8 mouse cellular contexts compared by ENCODE assay signal in the genomic region with DNA sequence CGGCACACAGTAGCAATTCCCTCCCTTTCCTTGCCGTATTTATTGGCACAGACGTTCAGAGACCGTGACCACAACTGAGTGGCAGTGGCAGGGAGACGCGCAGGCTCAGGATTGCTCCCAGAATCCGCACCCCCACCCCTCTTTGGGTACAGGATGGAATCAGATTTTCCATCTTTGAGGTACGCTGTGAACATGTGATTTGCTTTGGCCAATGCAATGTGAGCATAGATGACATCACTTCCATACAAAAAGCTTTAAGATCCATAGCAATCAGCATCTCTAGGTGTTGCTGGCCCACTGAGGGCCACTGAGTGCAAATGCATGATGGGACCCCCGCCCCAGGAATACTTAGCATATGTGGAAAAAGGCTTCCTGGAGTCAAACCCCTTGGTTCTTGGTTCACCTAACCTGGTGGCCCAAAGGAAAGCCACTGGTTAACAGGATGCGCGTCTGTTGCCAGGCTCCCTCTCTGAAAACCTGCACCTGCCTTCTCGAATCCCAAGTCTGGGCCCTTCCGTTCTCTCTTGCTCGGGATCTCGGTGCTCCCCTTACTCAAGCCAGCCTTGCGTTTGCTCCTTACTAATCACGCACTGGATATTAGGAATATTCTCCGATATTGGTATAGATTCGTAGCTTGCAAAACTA. TPM values are rescaled to one million over a fixed set of nuclear protein-coding genes. Genes with fewer than 3 reads are reported as not detected.
A peak's percentile ranks its signal among the peaks of the same experiment; 100 is the strongest.
DNase-seq lines count a peak whose midpoint lies in the region; ATAC-seq lines count a peak whose summit lies in the region.

No protein-coding gene starts in this region.

- no peaks in the 10 kb centered on the region for H3K9me3 ChIP-seq in midbrain, embryonic 10.5 days (replicated peaks)

- H3K27ac ChIP-seq in midbrain, embryonic 10.5 days (replicated peaks) = peak overlapping the region; percentile 91

- peak overlapping the region; percentile 66 for H3K4me3 ChIP-seq in midbrain, embryonic 10.5 days

- WGBS in midbrain, embryonic 10.5 days = 29% methylated on average over 19 of the region's 19 CpGs

- peaks cover 10% of the 10 kb centered on the region for H3K4me1 ChIP-seq in midbrain, embryonic 10.5 days

- DNase-seq in kidney, postnatal 4 days = peak; percentile 18 to 53
- DNase-seq in kidney, postnatal 14 days = no peak
- peak; percentile 80 for DNase-seq in brain, embryonic 18.5 days (ENCODE audit: low read depth, low spot score)
- DNase-seq in frontal cortex, adult 2 months (ENCODE audit: extremely low spot score in 1 of 2, low spot score in 1 of 2) = peak; percentile 72 to 80
- peak; percentile 47 to 63 for DNase-seq in layer of hippocampus, postnatal 10 days (ENCODE audit: low spot score in 2 of 2)
- no peak for DNase-seq in midbrain, embryonic 10.5 days (ENCODE audit: low spot score)
- no peak for DNase-seq in adrenal gland, postnatal 25 days

- peaks cover 6% of the 10 kb centered on the region; the same call in 1 of the 2 replicates for H3K27me3 ChIP-seq in midbrain, embryonic 10.5 days (ENCODE audit: low read depth, poor library complexity, severe bottlenecking)

- no peaks in the 10 kb centered on the region for H3K36me3 ChIP-seq in midbrain, embryonic 10.5 days

- ATAC-seq in erythroid progenitor cell, adult 5-6 weeks (replicated peaks; ENCODE audit: low FRiP score, poor library complexity, severe bottlenecking) = no peak

RNA-seq across cellular contexts. Expression of a gene that starts 8.7 kb away (rescaled TPM):
- polyA plus RNA-seq in frontal cortex, adult 2 months (2012; rRNA removed) = 7.1 and 7.4 TPM in 2 replicates
- 1 to 10 TPM; 6.9 to 7.0 TPM for total RNA-seq in layer of hippocampus, postnatal 10 days (2021)
- polyA plus RNA-seq in midbrain, embryonic 10.5 days (2016; fragmentation: Nextera tagmentation; extraction: Ambion mirVana) = 6.2 and 8.5 TPM in 2 replicates
- 229 and 314 TPM in 2 replicates for total RNA-seq in erythroid progenitor cell, adult 5-6 weeks (2015; ENCODE audit: low replicate concordance)
- 185 and 259 TPM in 2 replicates for total RNA-seq in erythroid progenitor cell, adult 5-6 weeks (2017; ENCODE audit: low replicate concordance)
- 17.5 and 25.0 TPM in 2 replicates for total RNA-seq in adrenal gland, postnatal 25 days (2021)

RNA-seq across cellular contexts. Expression of a gene that starts 48.3 kb away (rescaled TPM):
- 257 and 263 TPM in 2 replicates for polyA plus RNA-seq in frontal cortex, adult 2 months (2012; rRNA removed)
- total RNA-seq in layer of hippocampus, postnatal 10 days (2021) = 100 to 1,000 TPM; 252 to 277 TPM
- polyA plus RNA-seq in midbrain, embryonic 10.5 days (2016; fragmentation: Nextera tagmentation; extraction: Ambion mirVana) = 24.0 and 30.4 TPM in 2 replicates
- 13.8 and 20.2 TPM in 2 replicates for total RNA-seq in erythroid progenitor cell, adult 5-6 weeks (2015; ENCODE audit: low replicate concordance)
- total RNA-seq in erythroid progenitor cell, adult 5-6 weeks (2017; ENCODE audit: low replicate concordance) = 21.8 and 38.9 TPM in 2 replicates
- 55.3 and 73.0 TPM in 2 replicates for total RNA-seq in adrenal gland, postnatal 25 days (2021)

RNA-seq across cellular contexts. Expression of a gene that starts 48.7 kb away (rescaled TPM):
- 2.9 and 4.8 TPM in 2 replicates for polyA plus RNA-seq in frontal cortex, adult 2 months (2012; rRNA removed)
- 10 to 100 TPM; 12.5 to 13.3 TPM for total RNA-seq in layer of hippocampus, postnatal 10 days (2021)
- polyA plus RNA-seq in midbrain, embryonic 10.5 days (2016; fragmentation: Nextera tagmentation; extraction: Ambion mirVana) = 0.16 TPM in 1 of 2 replicates, not detected in the other
- total RNA-seq in erythroid progenitor cell, adult 5-6 weeks (2015; ENCODE audit: low replicate concordance) = not detected in 2 replicates
- not detected in 2 replicates for total RNA-seq in erythroid progenitor cell, adult 5-6 weeks (2017; ENCODE audit: low replicate concordance)
- total RNA-seq in adrenal gland, postnatal 25 days (2021) = 1.7 and 2.6 TPM in 2 replicates

Comparison
In these comparisons a context has a peak if more than half of its experiments do, and no peak if none do; other contexts are left out.
1. DNase-seq: peak in kidney, postnatal 4 days (2 of 2), brain, embryonic 18.5 days (single experiment), frontal cortex, adult 2 months (2 of 2) and layer of hippocampus, postnatal 10 days (2 of 2); none in kidney, postnatal 14 days (single experiment), midbrain, embryonic 10.5 days (single experiment) and adrenal gland, postnatal 25 days (single experiment).